In the genomic region with DNA sequence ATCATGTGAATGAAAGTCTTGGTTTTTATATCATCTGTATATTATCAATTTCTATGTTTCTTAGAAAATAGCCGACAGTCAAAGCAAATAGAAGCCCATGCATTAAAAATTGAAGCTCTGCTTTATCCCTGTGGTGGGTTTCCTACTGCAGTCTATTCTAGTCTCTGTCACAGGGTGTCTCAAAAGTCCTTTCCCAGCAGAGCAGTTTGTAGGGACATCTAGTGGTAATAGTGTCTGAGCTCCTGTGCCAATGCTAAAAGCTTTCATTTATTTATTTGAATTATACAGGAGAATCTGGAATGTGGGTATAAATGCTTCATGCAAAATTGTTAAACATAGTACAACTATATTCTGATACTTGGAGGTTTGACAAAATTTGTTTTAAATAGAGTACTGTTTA, we compare ENCODE assay signal across 16 mouse cellular contexts. TPM values are rescaled to one million over a fixed set of nuclear protein-coding genes. Genes with fewer than 3 reads are reported as not detected.
DNase-seq lines count a peak whose midpoint lies in the region; ATAC-seq lines count a peak whose summit lies in the region.
"Had no signal": no experiment of that assay in that cellular context is flagged by ENCODE, and none has a peak within 500 bp of the region (broad histone marks: within the 10 kb centered on the region; RNA-seq: fewer than 3 reads in every experiment).

No protein-coding gene starts in this region.

- peak; percentile 20 for DNase-seq in cerebellum, adult 9-10 months
- DNase-seq in cerebellum, adult 9-11 months: no peak
- DNase-seq in B cell, adult 2 months: no peak
- DNase-seq in MN1 (ENCODE audit: low spot score): no peak
- DNase-seq: adrenal gland, postnatal 14 days; gastrocnemius, adult 2 months; heart, postnatal 14 days; thymus, postnatal 36 days had no signal

- no peak for ATAC-seq in hindbrain, embryonic 15.5 days (ENCODE audit: low FRiP score, low read depth)
- no peak for ATAC-seq in hindbrain, embryonic 16.5 days
- no peak for ATAC-seq in neural tube, embryonic 14.5 days (ENCODE audit: low read depth)
- ATAC-seq in neural tube, embryonic 15.5 days (ENCODE audit: low FRiP score): no peak

- no peaks in the 10 kb centered on the region for H3K27me3 ChIP-seq in hindbrain, embryonic 15.5 days
- H3K27me3 ChIP-seq in hindbrain, embryonic 16.5 days (replicated peaks; ENCODE audit: control insufficient read depth, insufficient read depth, low read length): no peaks in the 10 kb centered on the region
- no peaks in the 10 kb centered on the region for H3K27me3 ChIP-seq in neural tube, embryonic 14.5 days (ENCODE audit: control insufficient read depth, insufficient read depth, low read length)
- H3K27me3 ChIP-seq in neural tube, embryonic 15.5 days (replicated peaks): no peaks in the 10 kb centered on the region
- H3K27me3 ChIP-seq: embryonic facial prominence, embryonic 12.5 days had no signal

- no peak overlapping the region for H3K27ac ChIP-seq in hindbrain, embryonic 15.5 days (replicated peaks)
- H3K27ac ChIP-seq in hindbrain, embryonic 16.5 days (ENCODE audit: low read depth, low read length): no peak overlapping the region
- no peak overlapping the region for H3K27ac ChIP-seq in neural tube, embryonic 14.5 days (ENCODE audit: low read depth, low read length)
- no peak overlapping the region for H3K27ac ChIP-seq in neural tube, embryonic 15.5 days (replicated peaks)
- H3K27ac ChIP-seq: embryonic facial prominence, embryonic 12.5 days; gastrocnemius, adult 2 months; lung, embryonic 15.5 days had no signal

- peak overlapping the region; percentile 23; the same call in 1 of the 2 replicates for H3K4me2 ChIP-seq in hindbrain, embryonic 15.5 days
- no peak overlapping the region for H3K4me2 ChIP-seq in hindbrain, embryonic 16.5 days (ENCODE audit: low read length)
- H3K4me2 ChIP-seq in neural tube, embryonic 14.5 days (ENCODE audit: low read depth, low read length): no peak overlapping the region
- no peak overlapping the region for H3K4me2 ChIP-seq in neural tube, embryonic 15.5 days
- H3K4me2 ChIP-seq: embryonic facial prominence, embryonic 12.5 days; lung, embryonic 15.5 days had no signal

- no peak overlapping the region for H3K4me3 ChIP-seq in hindbrain, embryonic 15.5 days
- H3K4me3 ChIP-seq in hindbrain, embryonic 16.5 days (ENCODE audit: low read length): no peak overlapping the region
- H3K4me3 ChIP-seq in neural tube, embryonic 14.5 days (ENCODE audit: low read depth, low read length): peak overlapping the region; percentile 3; the same call in 1 of the 2 replicates
- no peak overlapping the region for H3K4me3 ChIP-seq in neural tube, embryonic 15.5 days (replicated peaks)
- H3K4me3 ChIP-seq: embryonic facial prominence, embryonic 12.5 days; gastrocnemius, adult 2 months; lung, embryonic 15.5 days; megakaryocyte, embryonic 14.5 days had no signal

- H3K4me1 ChIP-seq in hindbrain, embryonic 15.5 days (replicated peaks): no peaks in the 10 kb centered on the region; the same call in 1 of the 2 replicates
- H3K4me1 ChIP-seq in hindbrain, embryonic 16.5 days (ENCODE audit: control insufficient read depth, insufficient read depth, low read depth, low read length): no peaks in the 10 kb centered on the region
- 0 out of 2 replicates have a peak, but pooled peaks cover 6% of the 10 kb centered on the region for H3K4me1 ChIP-seq in neural tube, embryonic 14.5 days (ENCODE audit: control insufficient read depth, insufficient read depth, low read length)
- peaks cover 6% of the 10 kb centered on the region; the same call in 1 of the 2 replicates for H3K4me1 ChIP-seq in neural tube, embryonic 15.5 days
- H3K4me1 ChIP-seq: embryonic facial prominence, embryonic 12.5 days had no signal

- no peak overlapping the region for H3K9ac ChIP-seq in hindbrain, embryonic 15.5 days
- no peak overlapping the region for H3K9ac ChIP-seq in hindbrain, embryonic 16.5 days (ENCODE audit: low read depth, low read length)
- H3K9ac ChIP-seq in neural tube, embryonic 14.5 days (replicated peaks; ENCODE audit: low read depth, low read length): no peak overlapping the region
- no peak overlapping the region for H3K9ac ChIP-seq in neural tube, embryonic 15.5 days (replicated peaks)
- H3K9ac ChIP-seq: embryonic facial prominence, embryonic 12.5 days; lung, embryonic 15.5 days had no signal

- H3K36me3 ChIP-seq in hindbrain, embryonic 15.5 days: no peaks in the 10 kb centered on the region
- no peaks in the 10 kb centered on the region for H3K36me3 ChIP-seq in hindbrain, embryonic 16.5 days (ENCODE audit: control insufficient read depth, insufficient read depth, low read length)
- H3K36me3 ChIP-seq in neural tube, embryonic 14.5 days (ENCODE audit: control insufficient read depth, insufficient read depth, low read length): no peaks in the 10 kb centered on the region
- H3K36me3 ChIP-seq in neural tube, embryonic 15.5 days: no peaks in the 10 kb centered on the region
- H3K36me3 ChIP-seq: embryonic facial prominence, embryonic 12.5 days; lung, embryonic 15.5 days had no signal

- H3K9me3 ChIP-seq in hindbrain, embryonic 15.5 days: no peaks in the 10 kb centered on the region
- no peaks in the 10 kb centered on the region for H3K9me3 ChIP-seq in hindbrain, embryonic 16.5 days (ENCODE audit: control insufficient read depth, low read length)
- H3K9me3 ChIP-seq in neural tube, embryonic 14.5 days (ENCODE audit: control insufficient read depth, low read length): no peaks in the 10 kb centered on the region
- no peaks in the 10 kb centered on the region for H3K9me3 ChIP-seq in neural tube, embryonic 15.5 days (replicated peaks)
- H3K9me3 ChIP-seq: embryonic facial prominence, embryonic 12.5 days; lung, embryonic 15.5 days; megakaryocyte, embryonic 14.5 days had no signal

- 38% methylated on average over 1 of the region's 1 CpGs for WGBS in hindbrain, embryonic 15.5 days
- WGBS in hindbrain, embryonic 16.5 days: 34% methylated on average over 1 of the region's 1 CpGs
- 48% methylated on average over 1 of the region's 1 CpGs for WGBS in neural tube, embryonic 14.5 days
- WGBS in neural tube, embryonic 15.5 days: 34% methylated on average over 1 of the region's 1 CpGs

RNA-seq across cellular contexts. Expression of a gene that starts 2.0 kb away (rescaled TPM):
- polyA plus RNA-seq in hindbrain, embryonic 15.5 days (2015; fragmentation: Nextera tagmentation; extraction: Ambion mirVana): 33.8 and 40.8 TPM in 2 replicates
- 34.3 and 36.2 TPM in 2 replicates for polyA plus RNA-seq in hindbrain, embryonic 16.5 days (2015; fragmentation: Nextera tagmentation; extraction: Ambion mirVana)
- polyA plus RNA-seq in neural tube, embryonic 14.5 days (2014; fragmentation: Nextera tagmentation; extraction: Ambion mirVana): 36.2 and 36.5 TPM in 2 replicates
- 33.1 and 36.2 TPM in 2 replicates for polyA plus RNA-seq in neural tube, embryonic 15.5 days (2015; fragmentation: Nextera tagmentation; extraction: Ambion mirVana)
- polyA plus RNA-seq: liver, adult 2 months had no signal
